Mouse (Mus musculus) liver, adult 2 months (tissue): ENCODE measurements at regions not wholly inside any gene's neighbourhood (a gene's known extent, or its start where the extent isn't known, plus 50 kb on each side); places are given as distances from the start of the nearest gene placed in this dataset.

ENCODE experiments used
- CTCF ChIP-seq: fragments of 200-500 bp; IDR thresholded peaks from 2 replicates; pipeline ENCODE4 v1.5.1; 2011; ENCODE audit warnings: low read depth, low read length, control low read depth
- POLR2A ChIP-seq: fragments of 200-500 bp; IDR thresholded peaks from 2 replicates; pipeline ENCODE4 v1.6.1; 2011; ENCODE audit warnings: low read length, control low read depth; ENCODE audit not compliant: insufficient read depth; ENCODE audit errors: extremely low read depth

DNA sequence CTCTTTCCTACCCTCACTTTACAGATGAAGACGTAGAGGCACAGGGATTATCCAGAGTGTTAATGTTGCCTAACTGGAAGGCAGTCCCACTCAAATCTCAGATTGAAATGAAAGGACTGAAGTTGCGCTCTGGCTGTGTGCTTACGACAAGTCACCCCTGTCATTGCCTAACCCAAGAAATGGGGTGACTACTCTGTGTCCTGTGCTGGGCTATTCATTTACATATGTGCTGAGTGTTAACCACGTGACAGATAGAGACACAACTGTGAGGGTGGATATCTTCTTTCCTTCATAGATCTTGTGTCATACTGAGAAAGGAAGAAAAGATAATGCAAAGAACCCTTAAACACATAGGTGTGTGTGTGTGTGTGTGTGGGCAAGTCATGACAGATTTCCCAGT lies 120.7 kb upstream of the Zc3h12c start:
- TF ChIP-seq POLR2A (no peak), CTCF (no peak)
